Mouse (Mus musculus) ovary, postnatal 36 days (tissue): ENCODE results near the gene Acss2.
"Not testable (repeated sequence)": the region's sequence is repeated elsewhere in the genome, so short reads cannot be mapped to it uniquely, and the experiment has no call there.

Source experiments
- DNase-seq: peaks from one replicate; pipeline ENCODE4 v3.0.0; 2022; ENCODE audit warnings: low spot score, mixed read lengths

Gene Acss2

GRCm38 (mm10) chr2:155590876-155591275 lies 73.1 kb downstream of the Acss2 start:
- no peak for DNase-seq

- DNase-seq, result no peak
Observed at GRCm38 (mm10) chr2:155591676-155592075, 73.9 kb downstream of the Acss2 start.

DNA sequence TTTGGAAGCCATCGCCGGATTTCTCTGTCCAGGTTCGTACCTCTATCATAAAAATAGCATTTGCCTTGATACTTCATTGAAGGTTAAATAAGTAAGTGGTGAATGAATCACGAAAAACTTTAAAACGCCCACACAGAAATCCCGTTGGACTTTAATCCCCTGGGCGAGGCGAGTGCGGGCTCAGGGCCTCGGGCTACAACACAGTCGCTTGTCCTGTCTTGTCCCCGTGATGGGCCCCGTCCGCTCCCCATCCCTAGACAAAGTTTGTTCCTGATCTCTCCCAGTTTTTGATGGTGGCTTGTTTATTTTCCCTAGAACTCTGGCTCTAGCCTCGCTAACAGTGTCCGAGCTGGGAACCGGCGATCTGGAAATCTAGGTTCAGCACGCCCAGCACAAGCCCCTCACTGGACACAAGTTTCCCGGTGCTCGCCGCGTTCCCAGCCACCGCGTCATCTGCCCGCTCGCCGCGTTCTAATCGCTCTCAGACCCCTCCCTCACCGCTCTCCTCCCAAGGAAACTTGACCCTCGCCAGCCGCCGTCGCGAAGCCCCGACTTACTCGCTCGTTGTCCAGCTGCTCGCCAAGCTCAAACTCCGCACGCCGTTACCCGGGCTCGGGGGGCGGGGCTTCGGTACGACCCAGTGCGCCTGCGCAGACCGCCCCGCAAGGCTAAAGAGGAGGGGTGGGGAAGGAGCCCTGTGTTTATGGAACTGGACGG lies 74.5 kb downstream of the Acss2 start, which contains the start of gene Gss:
Gss (minus strand) TSS at position 674 of the 717 bp plus-strand sequence.
- peak; percentile 100 for DNase-seq

- DNase-seq, result no peak
Observed at GRCm38 (mm10) chr2:155592854-155593283, 75.1 kb downstream of the Acss2 start.

GRCm38 (mm10) chr2:155595516-155595915 lies 77.8 kb downstream of the Acss2 start:
- no peak for DNase-seq

- DNase-seq, result no peak
Observed at GRCm38 (mm10) chr2:155603707-155604106, 86.0 kb downstream of the Acss2 start.

GRCm38 (mm10) chr2:155604560-155605235 lies 87.0 kb downstream of the Acss2 start:
- DNase-seq, result no peak

DNA sequence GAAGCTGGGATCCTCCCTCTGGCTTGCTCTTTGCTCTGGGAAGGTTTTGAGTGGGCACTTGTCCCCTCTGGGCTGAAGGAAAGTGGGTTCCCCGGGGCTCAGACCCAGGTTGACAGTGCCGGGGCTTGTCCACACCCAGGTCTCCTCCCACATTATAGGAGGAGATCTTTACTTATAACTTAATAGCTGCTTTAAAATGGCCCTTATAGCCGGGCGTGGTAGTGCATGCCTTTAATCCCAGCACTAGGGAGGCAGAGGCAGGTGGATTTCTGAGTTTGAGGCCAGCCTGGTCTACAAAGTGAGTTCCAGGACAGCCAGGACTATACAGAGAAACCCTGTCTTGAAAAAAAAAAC lies 87.5 kb downstream of the Acss2 start:
- DNase-seq, result not testable (repeated sequence)

GRCm38 (mm10) chr2:155606360-155606759 lies 88.6 kb downstream of the Acss2 start:
- DNase-seq, result no peak

DNA sequence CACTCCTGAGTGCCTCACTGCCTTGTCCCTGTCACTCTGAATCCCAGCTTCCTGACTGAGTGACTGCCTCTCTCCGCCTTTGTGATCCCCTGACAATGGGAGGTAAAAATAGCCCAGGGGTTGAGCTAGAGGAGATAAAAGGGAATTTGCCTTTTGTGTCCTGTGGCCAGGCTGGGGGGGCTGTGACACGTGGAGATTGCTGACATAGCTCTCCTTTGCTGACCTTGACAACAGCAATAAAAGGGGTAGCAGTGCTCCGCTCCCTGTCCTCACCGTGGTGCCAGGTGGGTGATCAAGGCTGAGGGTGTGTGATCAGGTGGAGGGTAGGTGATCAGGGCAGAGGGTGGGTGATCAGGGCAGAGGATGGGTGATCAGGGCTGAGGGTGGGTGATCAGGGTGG lies 93.2 kb downstream of the Acss2 start, which contains the start of gene Myh7b:
Myh7b (plus strand) TSS at position 235 of the 400 bp plus-strand sequence.
- DNase-seq, result no peak

DNA sequence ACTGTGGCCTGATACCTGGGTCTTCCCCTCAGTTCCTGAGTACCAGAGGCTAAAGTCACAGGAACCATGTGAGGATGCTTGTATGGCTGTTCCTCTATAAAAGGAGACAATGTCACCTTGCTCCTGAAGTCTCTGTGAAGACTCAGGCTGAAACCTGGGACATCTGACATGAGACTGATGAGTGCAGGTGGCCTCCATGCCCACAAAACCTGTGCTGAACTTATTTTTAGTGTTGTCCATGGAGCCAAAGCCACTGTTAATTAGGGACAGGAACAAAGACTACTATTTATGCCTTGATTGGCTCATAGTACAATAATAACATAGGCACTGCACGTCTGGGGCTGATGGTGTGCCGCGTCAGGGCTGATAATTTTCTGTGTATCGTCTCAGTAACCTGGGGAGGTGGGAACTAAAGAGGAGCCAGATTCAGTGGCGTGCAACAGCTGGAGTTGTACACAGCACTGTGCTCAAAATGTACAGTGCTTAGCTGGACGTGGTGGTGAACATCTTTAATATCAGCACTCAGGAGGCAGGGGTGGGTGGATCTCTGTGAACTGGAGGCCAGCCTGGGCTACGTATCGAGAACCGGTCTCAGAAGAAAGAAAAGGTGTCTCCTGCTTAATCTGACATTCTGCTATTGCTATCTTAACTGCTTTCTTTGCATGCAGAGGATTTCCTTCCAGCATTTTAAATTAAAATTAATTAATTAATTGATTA lies 94.2 kb downstream of the Acss2 start:
- no peak for DNase-seq

DNA sequence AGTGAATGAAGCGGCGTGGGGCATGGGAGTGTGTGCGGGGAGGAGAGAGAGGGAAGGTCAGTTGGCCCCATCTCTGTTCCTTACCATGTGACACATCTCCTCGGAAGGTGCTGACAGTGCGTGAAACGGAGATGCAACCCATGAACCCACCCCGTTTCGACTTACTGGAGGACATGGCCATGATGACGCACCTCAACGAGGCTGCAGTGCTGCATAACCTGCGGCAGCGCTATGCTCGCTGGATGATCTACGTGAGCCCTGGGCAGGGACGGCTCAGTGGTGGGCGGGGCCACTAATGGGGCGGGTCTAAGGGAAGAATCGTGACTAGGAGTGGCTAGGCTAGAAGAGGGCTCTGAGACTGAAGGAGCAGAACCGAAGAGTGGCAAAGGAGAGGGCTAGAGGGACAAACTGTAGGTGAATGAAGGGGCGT lies 95.6 kb downstream of the Acss2 start:
- DNase-seq, result peak; percentile 67

DNA sequence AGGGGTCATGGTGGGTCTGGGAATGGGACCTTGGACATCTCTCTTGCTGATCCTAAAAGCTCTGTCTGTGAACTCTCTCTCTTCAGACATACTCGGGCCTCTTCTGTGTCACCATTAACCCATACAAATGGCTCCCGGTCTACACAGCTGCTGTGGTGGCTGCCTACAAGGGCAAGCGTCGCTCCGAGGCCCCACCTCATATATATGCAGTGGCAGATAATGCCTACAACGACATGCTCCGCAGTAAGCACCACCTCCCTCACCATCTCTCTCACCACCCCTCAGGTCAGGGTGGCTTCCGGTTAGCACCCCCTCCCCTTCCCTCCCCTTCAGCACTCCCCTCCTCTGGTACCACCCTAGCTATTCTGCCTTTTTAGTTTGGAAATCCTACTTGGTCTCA lies 96.2 kb downstream of the Acss2 start:
- no peak for DNase-seq

DNA sequence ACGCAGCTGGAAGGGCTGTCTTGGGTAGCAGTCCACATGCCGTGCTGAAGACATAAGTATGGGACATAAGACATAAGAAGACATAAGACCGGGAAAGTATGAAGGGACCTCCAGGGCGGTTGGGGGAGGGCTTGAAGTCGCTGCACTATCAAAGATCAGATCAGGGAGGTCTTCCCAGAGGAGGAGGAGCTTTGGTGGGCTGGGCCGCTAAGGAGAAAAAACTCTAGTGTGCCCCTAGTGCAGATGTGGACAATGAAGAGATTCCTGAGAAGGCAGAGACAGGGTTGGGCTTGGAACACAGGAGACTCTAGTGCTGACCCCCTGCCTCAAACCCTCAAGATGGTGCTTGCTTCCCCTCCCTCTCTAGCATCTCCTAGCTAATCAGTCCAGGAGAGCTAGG lies 99.2 kb downstream of the Acss2 start:
- DNase-seq, result no peak

- DNase-seq, result peak; percentile 87
Observed at GRCm38 (mm10) chr2:155619817-155620216, 102.1 kb downstream of the Acss2 start.

DNA sequence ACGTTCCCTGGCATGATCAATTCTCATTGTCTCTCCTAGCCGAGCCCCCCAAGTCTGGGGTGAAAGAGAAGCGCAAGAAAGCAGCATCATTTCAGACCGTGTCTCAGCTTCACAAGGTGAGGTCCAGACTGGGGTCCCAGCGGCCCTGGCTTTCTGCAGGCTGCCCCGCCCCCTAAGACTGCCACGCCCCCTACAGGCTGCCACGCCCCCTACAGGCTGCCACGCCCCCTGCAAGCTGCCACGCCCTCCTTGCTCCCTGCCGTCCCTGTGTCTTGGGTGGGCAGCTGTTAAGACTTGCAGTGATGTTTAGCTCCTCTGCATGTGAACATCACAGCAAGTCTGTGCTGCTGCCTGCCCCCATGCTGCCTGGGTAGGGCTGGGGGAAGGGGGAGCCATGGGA lies 104.9 kb downstream of the Acss2 start:
- DNase-seq, result no peak

- DNase-seq, result no peak
Observed at GRCm38 (mm10) chr2:155623996-155624395, 106.2 kb downstream of the Acss2 start.

GRCm38 (mm10) chr2:155624730-155625129 lies 107.0 kb downstream of the Acss2 start:
- DNase-seq, result no peak

DNA sequence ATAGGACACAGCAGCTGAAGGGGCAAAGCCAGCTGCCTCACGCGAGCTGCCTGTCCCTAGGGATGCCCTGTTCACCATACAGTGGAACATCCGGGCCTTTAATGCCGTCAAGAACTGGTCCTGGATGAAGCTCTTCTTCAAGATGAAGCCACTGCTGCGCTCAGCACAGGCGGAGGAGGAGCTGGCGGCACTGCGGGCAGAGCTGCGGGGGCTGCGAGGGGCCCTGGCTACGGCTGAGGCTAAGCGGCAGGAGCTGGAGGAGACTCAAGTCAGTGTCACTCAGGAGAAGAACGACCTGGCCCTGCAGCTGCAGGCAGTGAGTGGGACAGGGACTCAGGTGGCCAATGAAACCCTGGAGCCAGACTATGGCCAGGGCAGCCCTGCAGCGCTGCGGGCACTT lies 108.5 kb downstream of the Acss2 start:
- DNase-seq, result no peak

DNA sequence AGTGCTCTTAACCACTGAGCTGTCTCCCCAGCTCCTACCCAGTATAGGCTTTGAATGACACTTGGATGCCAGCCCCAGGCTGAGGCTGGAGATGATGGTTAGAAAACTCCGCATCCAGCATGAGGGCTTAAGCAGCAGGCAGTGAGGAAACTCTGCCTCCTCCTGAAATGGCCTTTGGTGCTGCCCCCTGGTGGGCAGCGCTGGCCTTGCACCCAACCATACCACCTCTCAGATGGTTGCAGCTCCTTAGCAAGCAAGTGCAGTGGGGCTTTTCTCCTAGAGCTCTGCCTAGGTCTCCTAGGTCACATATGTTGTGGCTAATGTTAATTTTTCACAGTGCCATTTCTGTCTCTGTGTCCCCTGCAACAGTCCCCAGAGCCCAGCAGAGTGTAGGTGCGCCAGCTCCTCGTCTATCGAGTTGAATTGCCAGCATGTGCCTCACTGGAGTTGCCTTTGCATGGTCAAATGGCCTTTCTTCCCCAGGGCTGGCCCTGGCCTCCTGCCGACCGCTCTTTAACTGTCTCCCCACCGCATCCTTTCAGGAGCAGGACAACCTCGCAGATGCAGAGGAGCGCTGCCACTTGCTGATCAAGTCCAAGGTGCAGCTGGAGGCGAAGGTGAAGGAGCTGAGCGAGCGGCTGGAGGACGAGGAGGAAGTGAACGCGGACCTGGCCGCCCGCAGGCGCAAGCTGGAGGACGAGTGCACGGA lies 109.4 kb downstream of the Acss2 start:
- DNase-seq, result peak; percentile 67

DNA sequence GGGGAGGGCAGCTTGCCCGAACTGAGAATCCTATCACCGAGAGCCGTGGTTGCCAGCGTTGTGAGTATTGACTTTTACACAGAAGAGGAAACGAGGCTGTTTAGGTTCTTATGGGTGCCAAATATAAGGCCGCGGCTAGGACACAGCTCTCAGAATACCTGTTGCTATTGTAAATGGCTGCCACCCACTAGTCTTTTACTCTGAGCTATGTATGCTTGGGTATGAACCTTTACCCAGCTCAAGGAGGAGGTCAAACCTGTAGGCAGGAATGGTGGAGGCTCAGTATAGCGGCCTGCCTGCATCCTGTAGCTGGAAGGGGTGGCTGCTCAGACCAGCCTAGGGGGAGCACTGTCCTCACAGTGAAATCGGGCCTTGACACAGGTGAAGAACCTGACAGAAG lies 110.4 kb downstream of the Acss2 start:
- no peak for DNase-seq

DNA sequence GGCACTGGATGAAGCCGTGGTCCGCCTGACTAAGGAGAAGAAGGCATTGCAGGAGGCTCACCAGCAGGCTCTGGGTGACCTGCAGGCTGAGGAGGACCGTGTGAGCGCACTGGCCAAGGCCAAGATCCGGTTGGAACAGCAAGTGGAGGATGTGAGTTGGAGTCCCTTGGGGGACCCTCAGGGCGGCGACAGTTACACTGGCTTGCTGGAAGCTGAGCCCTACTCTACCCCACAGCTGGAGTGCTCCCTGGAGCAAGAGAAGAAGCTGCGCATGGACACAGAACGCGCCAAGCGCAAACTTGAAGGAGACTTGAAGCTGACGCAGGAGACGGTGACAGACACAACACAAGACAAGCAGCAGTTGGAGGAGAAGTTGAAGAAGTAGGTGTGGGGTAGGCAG lies 110.8 kb downstream of the Acss2 start:
- DNase-seq, result no peak
